Mouse (Mus musculus): ENCODE results near the gene Scnn1a. TPM values are rescaled to one million over a fixed set of nuclear protein-coding genes. Genes with fewer than 3 reads are reported as not detected.
A peak's percentile ranks its signal among the peaks of the same experiment; 100 is the strongest.
"Not testable (repeated sequence)": the region's sequence is repeated elsewhere in the genome, so short reads cannot be mapped to it uniquely, and the experiment has no call there.

Scnn1a gene
- 0.55 and 0.74 TPM in 2 replicates for polyA plus RNA-seq (2014; fragmentation: Nextera tagmentation; extraction: Ambion mirVana)

DNA sequence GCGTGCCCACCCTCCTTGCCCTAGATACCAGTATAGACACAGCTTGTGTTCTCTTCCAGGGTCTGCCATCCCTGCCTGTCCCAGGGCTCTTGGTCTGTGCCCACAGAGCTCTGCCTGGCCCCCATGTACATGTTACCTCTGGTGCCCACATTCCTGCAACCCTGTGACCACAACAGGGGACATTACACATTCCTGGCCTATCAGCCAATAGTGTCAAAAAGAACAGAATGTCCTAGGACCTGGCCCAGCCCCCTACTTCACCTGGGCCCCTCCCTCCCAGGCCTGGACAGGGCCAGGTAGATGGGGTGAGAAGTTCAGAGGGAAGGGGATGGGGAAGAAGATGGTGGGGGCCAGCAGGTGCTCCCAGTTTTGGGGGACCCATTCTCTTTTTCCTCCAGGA lies at the start of gene Scnn1a:
TSS of gene Scnn1a (plus strand) at position 337 of the 400 bp plus-strand sequence.
- Histone ChIP-seq H3K9ac (ENCODE audit: low read depth, low read length) (no peak within 1 kb of the TSS), H3K4me3 (ENCODE audit: low read depth, low read length) (0 out of 2 replicates have a peak within 1 kb of the TSS, but pooled peaks have one; percentile 10), H3K4me2 (no peak within 1 kb of the TSS), H3K27me3 (replicated peaks; ENCODE audit: control insufficient read depth, insufficient read depth, low read length) (peaks cover 32% of the 10 kb centered on the region), H3K4me1 (replicated peaks; ENCODE audit: control insufficient read depth, insufficient read depth, low read length) (0 out of 2 replicates have a peak, but pooled peaks cover 3% of the 10 kb centered on the region), H3K36me3 (ENCODE audit: control insufficient read depth, insufficient read depth, low read length) (no peaks in the 10 kb centered on the region), H3K27ac (ENCODE audit: low read depth, low read length) (no peak within 1 kb of the TSS), H3K9me3 (ENCODE audit: control insufficient read depth, low read length) (no peaks in the 10 kb centered on the region)
- no peak for DNase-seq (ENCODE audit: low spot score)
- WGBS = 64% methylated on average over 1 of the region's 1 CpGs
- ATAC-seq (replicated peaks; ENCODE audit: low FRiP score) = no peak

DNA sequence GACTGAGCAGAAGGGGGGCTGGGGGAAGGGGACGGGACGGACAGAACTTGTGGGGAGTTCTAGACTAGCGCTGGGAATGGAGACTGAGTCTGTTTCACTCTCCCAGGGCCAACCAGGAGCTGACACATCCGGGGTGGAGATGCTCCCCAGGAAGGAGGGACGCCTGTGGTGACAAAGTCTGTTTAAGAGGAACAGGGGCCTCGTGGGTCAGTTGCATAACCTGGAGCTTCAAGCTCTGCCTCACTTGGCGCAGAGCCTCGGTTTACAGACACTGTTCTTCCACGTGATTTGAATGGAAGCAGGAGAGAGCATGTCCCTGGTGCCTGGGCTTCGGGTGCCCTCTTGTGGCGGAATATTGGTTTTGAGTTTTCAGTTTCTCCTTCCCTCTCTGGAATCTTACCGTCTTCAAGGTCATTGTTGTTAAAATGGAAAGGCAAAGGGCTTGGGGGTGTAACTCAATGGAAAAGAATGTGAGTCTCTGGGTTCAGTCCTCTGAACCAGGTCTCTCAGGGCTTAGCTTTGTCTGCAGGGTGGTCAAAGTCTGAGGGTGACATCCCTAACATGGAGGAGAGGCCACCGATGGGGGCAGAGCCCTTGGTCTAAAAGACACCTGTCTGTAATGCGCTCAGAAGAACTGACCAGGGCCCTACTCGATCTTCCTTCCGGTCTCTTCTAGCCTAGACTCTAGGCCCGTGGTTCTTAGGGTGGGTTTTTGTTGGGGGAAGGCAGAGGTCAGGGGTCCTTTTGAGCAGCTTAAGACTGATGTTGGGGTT lies 48.8 kb upstream of the Scnn1a start:
- Histone ChIP-seq H3K4me3 (ENCODE audit: low read depth, low read length) (no peak overlapping the region), H3K27me3 (replicated peaks; ENCODE audit: control insufficient read depth, insufficient read depth, low read length) (no peaks in the 10 kb centered on the region), H3K36me3 (ENCODE audit: control insufficient read depth, insufficient read depth, low read length) (no peaks in the 10 kb centered on the region), H3K4me1 (replicated peaks; ENCODE audit: control insufficient read depth, insufficient read depth, low read length) (peaks cover 3% of the 10 kb centered on the region), H3K4me2 (peak overlapping the region; percentile 41), H3K9me3 (ENCODE audit: control insufficient read depth, low read length) (no peaks in the 10 kb centered on the region), H3K9ac (ENCODE audit: low read depth, low read length) (peak overlapping the region; percentile 15), H3K27ac (ENCODE audit: low read depth, low read length) (no peak overlapping the region)
- DNase-seq (ENCODE audit: low spot score) (peak; percentile 79), ATAC-seq (replicated peaks; ENCODE audit: low FRiP score) (peak; percentile 76)
- WGBS = 17% methylated on average over 17 of the region's 17 CpGs

DNA sequence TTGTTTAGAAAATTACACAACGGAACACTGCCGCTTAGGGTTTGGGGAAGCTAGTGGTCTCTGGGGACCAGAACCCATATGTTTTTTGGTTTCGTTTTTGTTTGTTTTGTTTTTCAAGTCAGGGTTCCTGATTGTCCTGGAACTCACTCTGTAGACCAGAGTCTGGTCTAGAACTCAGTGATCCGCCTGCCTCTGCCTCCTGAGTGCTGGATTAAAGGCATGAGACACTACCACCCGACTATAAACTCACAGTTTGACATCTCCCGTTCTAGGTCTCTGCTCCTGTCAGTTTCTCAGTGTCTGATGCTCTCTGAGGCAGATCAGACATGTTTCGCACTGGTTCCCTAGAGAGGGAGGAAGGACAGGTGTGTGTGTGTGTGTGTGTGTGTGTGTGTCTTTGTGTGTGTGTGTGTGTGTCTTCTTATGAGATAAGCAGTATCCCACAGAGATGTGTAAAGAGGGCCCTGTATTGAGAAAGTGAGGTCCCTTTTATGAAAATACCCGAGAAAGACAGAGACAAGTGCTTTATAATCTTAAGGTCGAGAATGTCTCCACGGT lies 48.2 kb upstream of the Scnn1a start:
- peaks cover 3% of the 10 kb centered on the region for H3K4me1 ChIP-seq (replicated peaks; ENCODE audit: control insufficient read depth, insufficient read depth, low read length)
- no peak overlapping the region; the same call in 1 of the 2 replicates for H3K9ac ChIP-seq (ENCODE audit: low read depth, low read length)
- no peaks in the 10 kb centered on the region for H3K36me3 ChIP-seq (ENCODE audit: control insufficient read depth, insufficient read depth, low read length)
- H3K27me3 ChIP-seq (replicated peaks; ENCODE audit: control insufficient read depth, insufficient read depth, low read length) = no peaks in the 10 kb centered on the region
- ATAC-seq (replicated peaks; ENCODE audit: low FRiP score) = no peak
- 73% methylated on average over 10 of the region's 10 CpGs for WGBS
- peak overlapping the region; percentile 41 for H3K4me2 ChIP-seq
- no peak overlapping the region for H3K4me3 ChIP-seq (ENCODE audit: low read depth, low read length)
- H3K9me3 ChIP-seq (ENCODE audit: control insufficient read depth, low read length) = no peaks in the 10 kb centered on the region
- no peak for DNase-seq (ENCODE audit: low spot score)
- no peak overlapping the region for H3K27ac ChIP-seq (ENCODE audit: low read depth, low read length)

DNA sequence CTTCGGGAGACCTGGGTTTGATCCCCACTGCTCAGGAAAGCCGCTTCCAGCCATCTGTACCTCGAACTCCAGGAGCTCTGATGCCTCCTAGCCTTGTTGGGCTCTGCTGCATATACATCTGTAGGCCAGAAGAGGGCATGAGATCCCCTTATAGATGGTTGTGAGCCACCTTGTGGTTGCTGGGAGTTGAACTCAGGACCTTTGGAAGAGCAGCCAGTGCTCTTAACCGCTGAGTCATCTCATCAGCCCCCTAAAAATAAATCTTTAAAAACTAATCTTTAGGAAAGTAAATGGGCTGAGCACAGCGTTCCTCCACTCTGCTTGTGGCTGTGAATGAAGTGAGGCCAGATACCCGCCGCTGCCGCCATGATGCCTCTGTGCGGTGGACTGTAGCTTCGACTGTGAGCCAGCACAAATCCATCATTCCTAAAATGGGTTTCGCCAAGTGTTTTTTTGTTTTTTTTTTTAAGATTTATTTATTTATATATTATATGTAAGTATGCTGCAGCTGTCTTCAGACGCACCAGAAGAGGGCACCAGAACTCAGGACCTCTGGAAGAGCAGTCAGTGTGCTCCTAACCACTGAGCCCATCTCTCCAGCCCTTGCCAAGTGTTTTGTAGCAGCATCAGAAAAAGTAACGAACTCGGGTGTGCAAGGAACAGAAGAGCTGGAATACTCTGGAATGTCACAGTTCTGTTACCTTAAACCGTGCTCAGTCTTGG lies 45.5 kb upstream of the Scnn1a start:
- Histone ChIP-seq H3K36me3 (ENCODE audit: control insufficient read depth, insufficient read depth, low read length) (no peaks in the 10 kb centered on the region), H3K27ac (ENCODE audit: low read depth, low read length) (no peak overlapping the region), H3K27me3 (replicated peaks; ENCODE audit: control insufficient read depth, insufficient read depth, low read length) (no peaks in the 10 kb centered on the region), H3K9me3 (ENCODE audit: control insufficient read depth, low read length) (no peaks in the 10 kb centered on the region), H3K9ac (ENCODE audit: low read depth, low read length) (no peak overlapping the region), H3K4me3 (ENCODE audit: low read depth, low read length) (no peak overlapping the region), H3K4me1 (replicated peaks; ENCODE audit: control insufficient read depth, insufficient read depth, low read length) (peaks cover 3% of the 10 kb centered on the region), H3K4me2 (no peak overlapping the region)
- ATAC-seq (replicated peaks; ENCODE audit: low FRiP score) (no peak), DNase-seq (ENCODE audit: low spot score) (no peak)
- 54% methylated on average over 15 of the region's 15 CpGs for WGBS

DNA sequence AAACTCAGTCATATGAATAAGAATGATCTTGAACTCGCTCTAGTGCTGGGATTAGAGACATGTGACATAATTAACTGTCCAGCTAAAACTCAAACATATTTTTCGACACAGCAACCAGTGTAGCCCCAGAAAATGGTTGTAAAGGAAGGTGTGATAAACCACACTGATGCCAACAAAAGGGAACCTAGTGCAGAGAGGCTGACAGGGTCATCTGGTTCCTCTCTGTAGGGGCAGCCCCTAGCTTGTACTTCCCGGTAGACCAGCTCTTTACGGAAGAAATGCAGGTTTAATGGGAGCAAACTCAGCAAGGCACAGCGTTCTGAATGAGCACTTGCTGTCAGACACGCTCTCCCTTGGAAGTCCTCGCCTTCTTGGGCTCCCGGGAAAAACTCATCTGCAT lies 40.7 kb upstream of the Scnn1a start:
- ATAC-seq (replicated peaks; ENCODE audit: low FRiP score) (no peak), DNase-seq (ENCODE audit: low spot score) (no peak)
- no peaks in the 10 kb centered on the region for H3K9me3 ChIP-seq (ENCODE audit: control insufficient read depth, low read length)
- H3K36me3 ChIP-seq (ENCODE audit: control insufficient read depth, insufficient read depth, low read length) = no peaks in the 10 kb centered on the region
- H3K4me1 ChIP-seq (replicated peaks; ENCODE audit: control insufficient read depth, insufficient read depth, low read length) = no peaks in the 10 kb centered on the region
- no peak overlapping the region for H3K4me2 ChIP-seq
- WGBS = 57% methylated on average over 8 of the region's 8 CpGs
- no peaks in the 10 kb centered on the region for H3K27me3 ChIP-seq (replicated peaks; ENCODE audit: control insufficient read depth, insufficient read depth, low read length)
- no peak overlapping the region for H3K27ac ChIP-seq (ENCODE audit: low read depth, low read length)
- H3K9ac ChIP-seq (ENCODE audit: low read depth, low read length) = no peak overlapping the region
- H3K4me3 ChIP-seq (ENCODE audit: low read depth, low read length) = no peak overlapping the region

DNA sequence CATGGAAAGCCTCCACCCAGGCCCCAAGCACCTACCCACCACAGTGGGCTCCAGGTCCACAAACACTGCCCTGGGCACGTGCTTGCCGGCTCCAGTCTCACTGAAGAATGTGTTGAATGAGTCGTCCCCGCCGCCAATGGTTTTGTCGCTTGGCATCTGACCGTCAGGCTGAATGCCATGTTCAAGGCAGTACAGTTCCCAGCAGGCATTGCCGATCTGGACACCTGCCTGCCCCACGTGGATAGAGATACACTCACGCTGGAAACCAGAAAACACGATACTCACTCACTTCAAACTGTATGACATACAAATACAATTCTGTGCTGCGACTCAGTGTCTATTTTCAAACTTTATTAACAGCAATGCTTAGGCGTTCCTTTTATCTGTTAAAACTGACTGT lies 37.7 kb upstream of the Scnn1a start:
- not testable (repeated sequence) for H3K27me3 ChIP-seq (replicated peaks; ENCODE audit: control insufficient read depth, insufficient read depth, low read length); H3K9ac ChIP-seq (ENCODE audit: low read depth, low read length); DNase-seq (ENCODE audit: low spot score); H3K36me3 ChIP-seq (ENCODE audit: control insufficient read depth, insufficient read depth, low read length); H3K27ac ChIP-seq (ENCODE audit: low read depth, low read length); ATAC-seq (replicated peaks; ENCODE audit: low FRiP score); H3K4me1 ChIP-seq (replicated peaks; ENCODE audit: control insufficient read depth, insufficient read depth, low read length); H3K4me3 ChIP-seq (ENCODE audit: low read depth, low read length); H3K9me3 ChIP-seq (ENCODE audit: control insufficient read depth, low read length); H3K4me2 ChIP-seq
- WGBS = 91% methylated on average over 13 of the region's 13 CpGs

DNA sequence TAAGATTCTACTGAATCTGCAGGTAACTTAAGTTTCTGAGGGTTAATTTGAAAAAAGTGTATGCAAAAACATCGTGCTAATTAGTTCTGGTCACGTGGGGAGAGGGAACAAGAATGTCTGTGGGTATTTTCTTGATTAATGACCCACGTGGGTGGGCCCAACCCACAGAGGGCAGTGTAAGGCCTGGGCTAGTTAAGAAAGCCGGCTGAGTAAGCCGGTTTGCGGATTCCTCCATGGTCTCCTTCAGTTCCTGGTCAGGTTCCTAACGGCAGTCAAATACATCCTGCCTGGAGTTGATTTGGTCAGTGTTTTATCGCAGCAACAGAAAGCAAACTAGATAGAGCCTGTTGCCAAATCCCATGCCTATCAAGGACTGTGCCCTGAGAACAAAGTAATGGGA lies 36.2 kb upstream of the Scnn1a start:
- WGBS = 52% methylated on average over 8 of the region's 8 CpGs
- Histone ChIP-seq H3K27ac (ENCODE audit: low read depth, low read length) (no peak overlapping the region), H3K4me3 (ENCODE audit: low read depth, low read length) (no peak overlapping the region), H3K4me1 (replicated peaks; ENCODE audit: control insufficient read depth, insufficient read depth, low read length) (no peaks in the 10 kb centered on the region), H3K27me3 (replicated peaks; ENCODE audit: control insufficient read depth, insufficient read depth, low read length) (no peaks in the 10 kb centered on the region), H3K9ac (ENCODE audit: low read depth, low read length) (no peak overlapping the region), H3K36me3 (ENCODE audit: control insufficient read depth, insufficient read depth, low read length) (no peaks in the 10 kb centered on the region), H3K9me3 (ENCODE audit: control insufficient read depth, low read length) (no peaks in the 10 kb centered on the region), H3K4me2 (no peak overlapping the region)
- ATAC-seq (replicated peaks; ENCODE audit: low FRiP score) = no peak
- no peak for DNase-seq (ENCODE audit: low spot score)

DNA sequence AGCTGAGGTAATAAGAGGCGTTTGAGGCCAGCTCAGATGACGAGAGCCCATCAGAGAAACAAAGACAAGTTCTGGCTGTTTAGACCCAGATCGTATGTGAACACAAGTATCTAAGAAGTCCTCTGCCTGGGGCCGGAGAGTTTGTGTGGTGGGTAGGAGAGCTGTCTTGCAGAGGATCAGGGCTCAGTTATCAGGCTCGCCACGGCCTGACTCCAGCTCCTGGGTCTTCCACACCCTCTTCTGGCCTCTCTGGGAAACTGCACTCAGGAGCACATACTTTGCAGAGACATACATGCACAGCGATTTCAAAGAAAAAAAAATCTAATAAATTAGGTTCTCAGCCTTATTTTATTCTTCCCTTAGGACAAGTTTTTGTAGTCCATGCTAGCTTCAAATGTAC lies 35.7 kb upstream of the Scnn1a start:
- H3K4me2 ChIP-seq = no peak overlapping the region
- H3K27me3 ChIP-seq (replicated peaks; ENCODE audit: control insufficient read depth, insufficient read depth, low read length) = no peaks in the 10 kb centered on the region
- ATAC-seq (replicated peaks; ENCODE audit: low FRiP score) = no peak
- WGBS = 86% methylated on average over 7 of the region's 7 CpGs
- H3K4me3 ChIP-seq (ENCODE audit: low read depth, low read length) = no peak overlapping the region
- H3K9ac ChIP-seq (ENCODE audit: low read depth, low read length) = no peak overlapping the region
- H3K27ac ChIP-seq (ENCODE audit: low read depth, low read length) = no peak overlapping the region
- no peaks in the 10 kb centered on the region for H3K4me1 ChIP-seq (replicated peaks; ENCODE audit: control insufficient read depth, insufficient read depth, low read length)
- H3K36me3 ChIP-seq (ENCODE audit: control insufficient read depth, insufficient read depth, low read length) = no peaks in the 10 kb centered on the region
- no peaks in the 10 kb centered on the region for H3K9me3 ChIP-seq (ENCODE audit: control insufficient read depth, low read length)
- no peak for DNase-seq (ENCODE audit: low spot score)
